Mouse (Mus musculus) layer of hippocampus, adult 6 months (tissue): ENCODE results near the gene Mthfsl. TPM values are rescaled to one million over a fixed set of nuclear protein-coding genes. Genes with fewer than 3 reads are reported as not detected.

Experiments used
- long read RNA-seq, 2 experiments: library from polyadenylated mRNA; unstranded; transcript quantifications; one replicate each; pipeline ENCODE4 v2.0.0; 2019 to 2020
- polyA plus RNA-seq: library from polyadenylated mRNA; unstranded; fragments of <200 nt; fragmentation: Nextera tagmentation; gene quantifications from 2 replicates; pipeline ENCODE4 v1.2.3, GENCODE M21; 2021

Gene Mthfsl
- polyA plus RNA-seq, result 97.7 and 97.8 TPM in 2 replicates
- long read RNA-seq, experiment 1, transcript Mthfsl-203 (2 exons, 473 nt), result major isoform, 9 of 40 reads
- long read RNA-seq, experiment 1, transcript Mthfsl-201 (3 exons, 801 nt), result minor isoform, 5 of 40 reads
- long read RNA-seq, experiment 1, partial matches to known transcripts, result 0 of 40 reads
- long read RNA-seq, experiment 1, other reads (novel, unspliced or antisense), result 26 of 40 reads
- long read RNA-seq, experiment 2, partial matches to known transcripts, result 0 of 10 reads
- long read RNA-seq, experiment 2, other reads (novel, unspliced or antisense), result 6 of 10 reads

DNA sequence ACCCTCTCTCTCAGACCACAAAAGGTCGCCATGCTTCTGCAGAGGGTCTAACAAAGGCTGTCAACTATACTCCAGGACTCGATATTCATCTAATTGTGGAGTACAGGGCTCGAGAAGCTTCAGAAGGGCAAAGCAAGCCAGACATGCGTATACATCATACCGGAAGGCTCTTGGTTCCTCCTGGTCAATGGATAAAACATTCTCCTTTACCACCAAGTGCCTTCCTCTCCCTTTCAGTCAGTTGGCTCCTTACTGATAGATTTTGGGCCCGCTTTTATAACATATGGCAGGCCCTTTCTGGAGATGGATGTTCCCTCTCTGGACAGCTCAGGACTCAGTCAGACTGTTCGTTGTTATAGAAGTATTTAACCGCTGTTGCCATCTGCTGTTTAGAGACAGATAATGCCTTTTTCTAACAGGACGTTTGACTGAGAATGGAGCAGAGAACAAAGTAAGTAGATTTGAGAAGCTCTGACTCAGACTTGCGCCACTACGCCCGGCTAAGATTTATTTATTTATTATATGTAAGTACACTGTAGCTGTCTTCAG lies at the start of gene Mthfsl:
Gene Mthfsl, minus strand, starts transcription at position 308 of the 549 bp plus-strand sequence.

DNA sequence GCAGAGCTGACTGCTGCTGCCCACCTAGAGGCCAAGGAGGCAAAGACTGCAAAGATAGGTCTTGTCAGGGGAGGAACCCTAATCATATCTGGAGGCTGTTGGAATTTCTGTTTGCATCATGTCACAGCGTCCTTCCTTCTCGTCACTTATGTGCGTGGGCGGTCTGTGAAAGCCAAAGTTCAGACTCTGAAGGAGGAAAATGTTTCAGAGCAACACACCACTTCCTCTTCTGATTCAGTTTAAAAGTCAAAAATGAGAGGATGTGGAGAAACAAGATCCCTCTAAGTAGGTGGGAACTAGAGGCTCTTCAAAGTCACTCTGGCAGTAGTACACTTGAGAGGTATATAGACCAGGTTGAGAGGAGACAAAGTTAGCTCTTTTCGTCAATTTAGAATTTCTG lies 11.6 kb upstream of the Mthfsl start, which contains the start of gene Bcl2a1d:
Gene Bcl2a1d, minus strand, starts transcription at position 187 of the 400 bp plus-strand sequence.

Other genes starting within 250 kb of the Mthfsl start
- 13.2 and 18.4 TPM in 2 replicates for gene Syncrip, start 237.7 kb downstream of the Mthfsl start, polyA plus RNA-seq
- 6.5 and 7.4 TPM in 2 replicates for gene Zfp949, start 172.3 kb downstream of the Mthfsl start, polyA plus RNA-seq
- gene Trim43a, start 139.4 kb downstream of the Mthfsl start, polyA plus RNA-seq, result 0.14 TPM in 1 of 2 replicates, not detected in the other
- 0.34 and 0.43 TPM in 2 replicates for gene Bcl2a1d, start 11.6 kb upstream of the Mthfsl start, polyA plus RNA-seq
- not detected in 2 replicates for gene Trim43c, start 118.9 kb upstream of the Mthfsl start, polyA plus RNA-seq
- 1.1 and 1.3 TPM in 2 replicates for gene Bcl2a1a, start 236.6 kb upstream of the Mthfsl start, polyA plus RNA-seq